16 mouse cellular contexts compared by ENCODE assay signal in the genomic region with DNA sequence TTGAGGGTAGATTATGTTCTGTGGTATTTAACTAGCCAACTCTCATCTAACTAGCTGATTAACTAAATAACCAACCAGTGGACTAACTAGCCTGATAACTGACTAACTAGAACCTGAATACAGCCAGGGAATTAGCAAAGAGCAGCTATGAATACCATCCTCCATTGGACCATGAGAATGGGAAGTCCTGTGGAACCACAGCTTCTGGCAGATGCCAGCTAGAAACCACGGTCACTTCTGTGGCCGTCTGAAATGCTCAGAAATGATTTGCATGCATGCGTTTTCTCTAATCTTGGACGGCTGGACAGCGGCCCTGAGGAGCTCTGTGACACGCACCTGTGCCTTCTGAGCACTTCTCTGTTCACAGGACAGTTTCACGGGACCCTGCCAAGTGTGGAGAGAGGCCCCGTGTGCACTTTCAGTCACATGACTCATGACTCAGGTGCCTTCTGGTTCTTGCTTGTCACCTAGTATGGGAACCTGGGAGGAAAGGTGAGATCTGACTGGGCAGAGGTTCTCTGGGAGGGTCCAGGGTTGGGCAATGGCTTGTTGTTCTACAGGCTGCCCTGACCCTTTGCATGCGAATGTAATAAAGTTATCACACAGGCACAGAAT. TPM values are rescaled to one million over a fixed set of nuclear protein-coding genes. Genes with fewer than 3 reads are reported as not detected.
A peak's percentile ranks its signal among the peaks of the same experiment; 100 is the strongest.
DNase-seq lines count a peak whose midpoint lies in the region; ATAC-seq and TF ChIP-seq lines count a peak whose summit lies in the region.
"Had no signal": no experiment of that assay in that cellular context is flagged by ENCODE, and none has a peak within 500 bp of the region (broad histone marks: within the 10 kb centered on the region; RNA-seq: fewer than 3 reads in every experiment).

No protein-coding gene starts in this region.

- peak; percentile 83 for ATAC-seq in intestine, embryonic 16.5 days
- no peak for ATAC-seq in hindbrain, embryonic 12.5 days (ENCODE audit: low FRiP score)

- no peaks in the 10 kb centered on the region for H3K27me3 ChIP-seq in intestine, embryonic 16.5 days (replicated peaks; ENCODE audit: control insufficient read depth, insufficient read depth, low read length)
- no peaks in the 10 kb centered on the region for H3K27me3 ChIP-seq in small intestine, adult 2 months (ENCODE audit: control insufficient read depth, insufficient read depth, low read length)
- no peaks in the 10 kb centered on the region for H3K27me3 ChIP-seq in hindbrain, embryonic 12.5 days
- H3K27me3 ChIP-seq: embryonic facial prominence, embryonic 12.5 days; forebrain, embryonic 12.5 days; limb, embryonic 12.5 days had no signal

- TF ChIP-seq POLR2A in small intestine, adult 2 months (IDR thresholded peaks at IDR 0.05; ENCODE audit: low read depth, low read length): no peak

- H3K36me3 ChIP-seq in intestine, embryonic 16.5 days (ENCODE audit: control insufficient read depth, insufficient read depth, low read length): no peaks in the 10 kb centered on the region
- no peaks in the 10 kb centered on the region for H3K36me3 ChIP-seq in small intestine, adult 2 months (ENCODE audit: control insufficient read depth, insufficient read depth, low read length)
- no peaks in the 10 kb centered on the region for H3K36me3 ChIP-seq in hindbrain, embryonic 12.5 days
- H3K36me3 ChIP-seq: embryonic facial prominence, embryonic 12.5 days; forebrain, embryonic 12.5 days; limb, embryonic 12.5 days had no signal

- peaks cover 33% of the 10 kb centered on the region for H3K4me1 ChIP-seq in intestine, embryonic 16.5 days (ENCODE audit: control insufficient read depth, insufficient read depth, low read length)
- H3K4me1 ChIP-seq in small intestine, adult 2 months (ENCODE audit: control insufficient read depth, insufficient read depth, insufficient read length, low read length): peaks cover 39% of the 10 kb centered on the region
- peaks cover 7% of the 10 kb centered on the region; the same call in 1 of the 2 replicates for H3K4me1 ChIP-seq in hindbrain, embryonic 12.5 days

- 0 out of 2 replicates have a peak overlapping the region, but pooled peaks have one; percentile 21 for H3K9ac ChIP-seq in intestine, embryonic 16.5 days (ENCODE audit: low read depth, low read length)
- H3K9ac ChIP-seq in hindbrain, embryonic 12.5 days: no peak overlapping the region
- H3K9ac ChIP-seq: embryonic facial prominence, embryonic 12.5 days; forebrain, embryonic 12.5 days; limb, embryonic 12.5 days had no signal

- 51% methylated on average over 9 of the region's 9 CpGs for WGBS in intestine, embryonic 16.5 days
- 29% methylated on average over 9 of the region's 9 CpGs for WGBS in small intestine, adult 2 months
- WGBS in hindbrain, embryonic 12.5 days: 83% methylated on average over 9 of the region's 9 CpGs

- H3K9me3 ChIP-seq in intestine, embryonic 16.5 days (ENCODE audit: control insufficient read depth, low read length): no peaks in the 10 kb centered on the region
- H3K9me3 ChIP-seq in hindbrain, embryonic 12.5 days (replicated peaks): no peaks in the 10 kb centered on the region
- H3K9me3 ChIP-seq: embryonic facial prominence, embryonic 12.5 days; forebrain, embryonic 12.5 days; limb, embryonic 12.5 days; megakaryocyte, embryonic 14.5 days had no signal

- 0 out of 2 replicates have a peak overlapping the region, but pooled peaks have one; percentile 20 for H3K4me2 ChIP-seq in intestine, embryonic 16.5 days (ENCODE audit: low read depth, low read length)
- no peak overlapping the region for H3K4me2 ChIP-seq in hindbrain, embryonic 12.5 days (replicated peaks)
- H3K4me2 ChIP-seq: embryonic facial prominence, embryonic 12.5 days; forebrain, embryonic 12.5 days; limb, embryonic 12.5 days had no signal

- H3K4me3 ChIP-seq in intestine, embryonic 16.5 days (ENCODE audit: low read length): 0 out of 2 replicates have a peak overlapping the region, but pooled peaks have one; percentile 5
- H3K4me3 ChIP-seq in small intestine, adult 2 months (ENCODE audit: low read depth, low read length): peak overlapping the region; percentile 19
- no peak overlapping the region for H3K4me3 ChIP-seq in hindbrain, embryonic 12.5 days
- H3K4me3 ChIP-seq: embryonic facial prominence, embryonic 12.5 days; forebrain, embryonic 12.5 days; limb, embryonic 12.5 days had no signal

- H3K27ac ChIP-seq in intestine, embryonic 16.5 days (ENCODE audit: low read length): peak overlapping the region; percentile 82
- peak overlapping the region; percentile 88 for H3K27ac ChIP-seq in small intestine, adult 2 months (ENCODE audit: insufficient read depth, low read depth, low read length)
- H3K27ac ChIP-seq in hindbrain, embryonic 12.5 days: no peak overlapping the region
- H3K27ac ChIP-seq: embryonic facial prominence, embryonic 12.5 days; forebrain, embryonic 12.5 days; limb, embryonic 12.5 days had no signal

- peak; percentile 34 for DNase-seq in urinary bladder, postnatal 14 days (ENCODE audit: low spot score)
- no peak for DNase-seq in urinary bladder, postnatal 4 days (ENCODE audit: low spot score in 2 of 2)
- no peak for DNase-seq in cerebellum, adult 8-10 months
- DNase-seq in ovary, postnatal 10 days (ENCODE audit: low spot score): no peak
- DNase-seq: adrenal gland, adult 8-10 months; cerebellum, adult 11-12 months; gastrocnemius, postnatal 14 days; heart, postnatal 10 days; kidney, adult 8-10 months had no signal

- no peak for TF ChIP-seq CTCF in small intestine, adult 2 months (IDR thresholded peaks at IDR 0.05; ENCODE audit: extremely low read depth, insufficient read length, insufficient replicate concordance, low read depth, low read length)

RNA-seq across cellular contexts. Expression of a gene that starts 14.6 kb away (rescaled TPM):
- 0.10 and 0.11 TPM in 2 replicates for polyA plus RNA-seq in intestine, embryonic 16.5 days (2015; fragmentation: Nextera tagmentation; extraction: Ambion mirVana)
- polyA plus RNA-seq in small intestine, adult 2 months (2012; rRNA removed): not detected in 2 replicates
- 0.18 and 0.22 TPM in 2 replicates for polyA plus RNA-seq in hindbrain, embryonic 12.5 days (2016; fragmentation: Nextera tagmentation; extraction: Ambion mirVana)
- polyA plus RNA-seq: embryonic facial prominence, embryonic 12.5 days; forebrain, embryonic 12.5 days; limb, embryonic 12.5 days had no signal

RNA-seq across cellular contexts. Expression of a gene that starts 37.6 kb away (rescaled TPM):
- 46.2 and 59.7 TPM in 2 replicates for polyA plus RNA-seq in intestine, embryonic 16.5 days (2015; fragmentation: Nextera tagmentation; extraction: Ambion mirVana)
- polyA plus RNA-seq in small intestine, adult 2 months (2012; rRNA removed): 131 and 234 TPM in 2 replicates
- polyA plus RNA-seq in hindbrain, embryonic 12.5 days (2016; fragmentation: Nextera tagmentation; extraction: Ambion mirVana): 19.4 and 22.2 TPM in 2 replicates
